Mouse (Mus musculus) kidney, adult 18-20 months (tissue): ENCODE results near the gene Loxl3.

Experiments
- DNase-seq: peaks from one replicate; pipeline ENCODE4 v3.0.0; 2021

The Loxl3 gene

DNA sequence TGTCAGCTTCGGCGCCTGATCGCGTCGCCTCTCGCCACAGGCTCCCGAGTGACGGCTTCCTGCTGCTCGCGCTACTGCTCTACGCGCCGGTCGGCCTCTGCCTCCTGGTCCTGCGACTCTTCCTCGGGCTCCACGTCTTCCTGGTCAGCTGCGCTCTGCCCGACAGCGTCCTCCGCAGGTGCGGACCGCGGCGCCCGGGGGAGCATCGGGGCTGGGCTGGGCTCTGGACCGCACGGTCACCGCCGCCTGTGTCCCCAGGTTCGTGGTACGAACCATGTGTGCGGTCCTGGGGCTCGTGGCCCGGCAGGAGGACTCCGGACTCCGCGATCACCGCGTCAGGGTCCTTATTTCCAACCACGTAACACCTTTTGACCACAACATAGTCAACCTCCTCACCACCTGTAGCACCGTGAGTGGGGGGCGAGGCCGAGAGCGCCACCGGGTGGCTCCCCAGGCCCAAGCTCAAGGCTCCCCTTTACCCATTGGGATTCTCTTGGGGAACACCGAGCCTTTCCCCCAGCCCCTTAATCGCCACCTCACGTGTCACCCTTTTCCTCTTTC is 21.0 kb downstream of the Loxl3 start, which contains the start of gene Htra2:
Htra2 (minus strand) TSS at position 403 of the 561 bp plus-strand sequence.
- DNase-seq = no peak

DNA sequence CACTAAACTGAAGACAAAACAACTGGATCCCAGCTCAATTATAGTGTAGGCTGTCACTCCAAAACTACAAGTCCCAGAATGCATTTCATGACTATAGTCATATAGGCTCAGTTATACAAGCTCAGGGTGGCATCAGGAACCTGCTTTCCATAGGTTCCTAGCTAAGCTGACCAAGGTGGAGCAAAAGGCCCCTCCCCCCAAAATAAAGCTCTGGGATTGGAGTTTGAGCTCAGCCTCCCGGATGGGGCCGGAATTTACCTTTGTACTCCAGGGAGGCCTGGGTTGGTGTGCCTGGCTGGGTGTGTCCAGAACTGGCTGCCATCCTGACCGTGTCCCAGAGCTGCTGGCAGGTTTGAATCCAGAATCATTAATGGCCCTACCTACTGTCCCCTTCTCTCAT is 23.8 kb downstream of the Loxl3 start, which contains the start of gene Dqx1:
Dqx1 (plus strand) TSS at position 55 of the 400 bp plus-strand sequence.
- peak; percentile 74 for DNase-seq

DNA sequence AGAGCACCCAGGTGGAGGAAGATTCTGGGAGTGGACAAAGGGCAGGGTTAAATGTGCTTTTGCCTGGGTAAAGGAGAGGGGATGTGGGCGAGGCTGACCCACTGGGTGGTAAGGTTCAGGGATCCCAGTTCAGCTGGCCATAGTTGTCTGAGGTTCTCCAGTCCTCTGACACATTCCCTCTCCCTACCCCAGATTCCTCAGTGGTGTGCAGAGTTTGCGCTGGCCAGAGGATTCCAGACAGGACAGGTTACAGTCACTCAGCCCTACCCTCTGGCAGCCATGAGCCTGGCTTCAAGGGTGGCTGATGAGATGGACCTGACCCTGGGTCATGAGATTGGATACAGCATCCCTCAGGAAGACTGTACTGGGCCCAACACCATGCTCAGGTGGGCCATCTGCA is 24.8 kb downstream of the Loxl3 start:
- DNase-seq = no peak

DNA sequence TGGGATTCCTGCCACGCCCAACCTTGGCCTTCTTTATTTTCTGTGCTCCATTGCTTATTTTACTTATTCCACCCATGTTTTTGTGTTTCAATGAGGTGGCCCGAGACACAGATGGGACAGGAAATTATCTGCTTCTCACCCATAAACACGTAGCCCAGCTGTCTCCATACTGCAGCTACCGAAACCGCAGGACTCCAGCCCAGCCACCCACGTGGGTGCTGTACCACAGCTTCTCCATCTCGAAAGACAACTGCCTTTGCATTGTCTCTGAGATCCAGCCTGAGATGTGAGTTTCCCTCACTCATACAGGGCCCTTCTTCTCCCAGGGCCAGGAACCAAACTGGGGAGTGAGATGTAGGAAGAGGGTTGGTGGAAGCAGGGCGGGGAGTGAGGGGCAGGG is 32.0 kb downstream of the Loxl3 start:
- DNase-seq = no peak

DNA sequence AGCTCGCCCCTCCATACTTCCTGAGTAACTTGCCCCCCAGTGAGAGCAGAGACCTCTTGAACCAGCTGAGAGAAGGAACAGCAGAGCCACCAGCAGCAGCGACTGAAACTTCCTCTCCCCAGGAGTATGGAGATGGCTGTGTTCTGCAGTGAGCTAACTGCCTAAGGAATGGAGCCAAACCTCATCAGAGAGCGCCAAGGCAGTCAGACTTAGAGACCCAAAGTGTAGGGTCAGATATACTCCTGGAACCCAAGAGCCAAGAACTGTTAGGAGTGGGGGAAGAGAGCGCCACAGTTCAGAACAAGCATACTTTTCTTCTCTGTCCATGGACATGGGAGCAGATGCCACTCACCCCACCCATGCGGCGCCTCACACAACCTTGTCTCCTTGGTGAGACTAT is 32.5 kb downstream of the Loxl3 start:
- DNase-seq = no peak

DNA sequence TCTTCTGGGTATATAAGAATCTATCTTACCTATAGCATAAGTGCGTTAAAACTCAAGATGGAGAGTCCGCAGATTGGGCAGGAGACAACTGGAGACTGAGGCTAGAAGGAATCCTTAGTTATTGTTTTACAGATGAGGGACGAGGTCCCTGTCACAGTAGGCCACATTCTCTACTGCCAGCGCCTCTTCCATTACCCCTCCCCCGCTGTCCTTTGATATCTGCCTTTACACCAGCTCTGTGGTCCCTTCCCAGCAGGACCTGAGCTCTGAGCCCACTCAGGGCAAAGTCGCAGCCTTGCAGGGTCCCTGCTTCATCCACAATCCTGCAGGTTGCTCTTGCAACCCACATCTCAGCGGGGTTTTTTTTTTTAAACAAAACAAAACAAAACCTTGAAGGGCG is 34.2 kb downstream of the Loxl3 start:
- DNase-seq = peak; percentile 11

DNA sequence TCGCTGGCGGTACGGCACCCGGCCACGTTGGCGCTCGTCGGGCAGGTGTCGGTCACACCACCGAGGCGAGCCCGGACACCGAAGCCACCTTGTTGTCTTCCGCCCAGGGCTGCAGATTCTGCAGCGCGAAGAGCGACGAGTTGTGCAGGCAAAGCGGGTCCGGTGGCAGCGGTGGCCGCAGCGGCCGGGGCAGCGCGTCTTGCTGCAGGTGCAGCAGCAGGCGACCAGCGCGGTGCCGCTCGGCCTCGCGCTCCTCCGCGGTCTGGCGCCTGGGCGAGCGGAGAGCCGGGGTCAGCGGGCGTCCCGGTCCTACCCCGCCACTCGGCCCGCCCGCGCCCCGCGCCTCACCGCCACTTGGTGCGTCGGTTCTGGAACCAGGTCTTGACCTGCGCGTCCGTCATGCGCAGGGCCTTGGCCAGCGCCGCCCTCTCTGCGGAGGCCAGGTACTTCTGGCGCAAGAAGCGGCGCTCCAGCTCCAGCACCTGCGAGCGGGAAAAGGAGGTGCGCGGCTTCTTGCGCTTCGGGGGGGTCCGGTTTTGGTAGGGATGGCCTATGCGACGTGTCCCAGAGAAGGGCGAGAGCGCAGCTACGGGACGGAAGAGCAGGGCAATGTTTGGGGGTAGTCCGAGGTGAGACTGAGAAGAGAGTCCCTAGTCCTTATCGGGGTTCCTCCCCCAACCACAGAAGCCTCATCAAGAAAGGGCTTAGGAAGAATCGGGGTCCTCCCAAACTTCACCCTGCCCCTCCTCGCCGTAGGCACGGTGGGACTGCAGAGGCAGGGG is 34.9 kb downstream of the Loxl3 start:
- peak; percentile 59 for DNase-seq

DNA sequence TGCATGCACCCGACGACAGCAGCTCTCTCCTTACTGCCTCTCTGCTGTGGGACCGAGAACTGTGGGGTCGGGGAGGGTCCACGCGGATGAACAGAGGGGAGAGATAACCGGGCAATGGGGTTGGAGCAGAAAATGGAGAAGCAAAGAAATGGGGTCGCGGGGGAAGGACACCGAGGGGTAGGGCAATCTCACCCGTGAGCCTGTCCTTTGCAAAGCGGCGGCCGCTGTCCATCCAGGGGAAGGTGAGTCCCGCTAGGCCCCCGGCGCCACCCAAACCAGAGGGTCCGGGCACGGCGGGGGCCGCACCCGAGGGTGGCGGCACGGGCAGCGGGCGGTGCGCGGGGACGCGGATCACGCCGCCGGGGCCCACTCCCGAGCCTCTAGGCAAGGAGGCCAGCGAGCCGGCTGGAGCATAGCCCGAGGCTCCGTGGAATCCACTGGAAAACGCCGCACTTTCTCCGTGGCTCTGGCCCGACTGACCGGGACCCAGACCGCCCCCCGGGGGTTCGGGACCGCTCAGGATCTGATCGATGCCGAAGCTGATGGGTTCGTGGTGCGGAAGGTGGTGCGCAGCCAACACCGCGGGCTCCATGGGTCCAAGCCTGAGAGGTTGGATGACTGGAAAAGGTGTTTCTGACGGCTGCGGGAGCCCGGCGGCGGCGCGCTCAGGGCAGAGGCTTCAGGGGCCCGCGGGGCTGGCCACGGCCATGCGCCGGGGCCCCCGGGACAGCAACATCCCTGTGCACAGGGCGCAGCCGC is 35.7 kb downstream of the Loxl3 start:
- peak; percentile 42 for DNase-seq

DNA sequence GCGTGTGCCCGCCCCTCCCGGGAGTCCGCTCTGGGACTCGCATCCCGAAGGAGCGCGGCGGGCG is 36.1 kb downstream of the Loxl3 start, which contains the start of gene Tlx2:
Tlx2 (minus strand) TSS at position 47 of the 64 bp plus-strand sequence.
- no peak for DNase-seq

DNA sequence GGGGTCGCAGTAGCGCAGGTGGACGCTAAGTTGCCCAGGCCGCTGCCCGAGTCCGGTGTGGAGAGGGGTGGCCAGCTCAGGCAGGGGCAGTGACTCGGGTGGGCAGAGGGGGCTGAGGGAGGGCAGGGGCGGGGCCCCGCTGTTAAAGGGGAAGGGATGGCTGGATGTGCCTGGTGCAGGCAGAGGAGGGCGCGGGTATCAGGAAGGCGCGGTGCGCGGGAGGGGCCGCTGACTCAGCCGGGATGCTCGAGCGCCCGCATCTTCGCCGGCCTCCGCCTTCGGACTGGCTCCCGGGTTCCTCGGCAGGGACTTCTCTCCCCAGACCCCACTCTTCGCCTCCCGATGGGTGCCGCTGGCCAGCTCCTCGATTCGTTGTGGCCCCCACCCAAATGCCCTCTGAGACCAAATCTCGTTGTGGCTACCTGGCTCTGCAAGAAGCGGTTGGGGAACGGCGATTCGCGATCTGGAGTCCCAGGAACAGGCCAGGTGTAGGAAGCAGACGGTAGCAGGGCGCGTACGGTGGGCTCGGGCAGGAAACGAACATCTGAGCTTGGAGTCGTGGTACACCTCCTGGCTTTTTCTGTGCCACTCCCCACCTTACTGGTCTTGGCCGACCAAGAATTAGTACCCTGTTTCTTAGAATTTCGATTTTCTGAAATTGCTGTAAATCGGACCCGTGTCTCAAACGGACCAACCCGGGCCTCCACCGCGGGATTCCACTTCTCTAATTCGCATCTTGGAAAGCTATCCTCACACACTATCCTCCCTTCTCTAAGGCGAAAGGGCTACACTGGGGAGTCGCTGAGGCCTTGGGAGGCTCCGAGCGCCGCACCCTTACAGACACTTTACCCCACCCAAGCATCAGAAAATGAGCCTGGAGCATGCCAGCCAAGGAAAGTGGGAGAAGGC is 36.6 kb downstream of the Loxl3 start:
- DNase-seq = peak; percentile 51

DNA sequence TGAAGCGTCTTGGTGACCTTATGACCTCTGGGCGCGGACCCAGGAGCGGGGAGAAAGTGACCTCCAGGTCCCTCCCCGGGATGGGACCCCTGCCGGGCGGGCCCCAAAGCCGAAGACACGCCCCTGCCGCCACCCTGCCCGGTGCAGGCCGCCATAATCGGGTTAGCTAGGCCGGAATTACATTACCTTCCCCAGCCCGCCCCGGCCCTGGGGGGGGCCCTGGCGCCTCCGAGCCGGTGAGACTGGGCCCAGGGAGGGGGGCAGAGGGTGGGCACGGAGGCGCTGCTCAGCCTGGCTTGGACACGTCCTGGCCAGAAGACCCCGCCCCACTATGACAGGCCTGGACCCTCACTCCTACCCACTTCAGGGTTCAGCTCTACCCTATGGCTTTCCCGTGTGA is 37.2 kb downstream of the Loxl3 start:
- no peak for DNase-seq

DNA sequence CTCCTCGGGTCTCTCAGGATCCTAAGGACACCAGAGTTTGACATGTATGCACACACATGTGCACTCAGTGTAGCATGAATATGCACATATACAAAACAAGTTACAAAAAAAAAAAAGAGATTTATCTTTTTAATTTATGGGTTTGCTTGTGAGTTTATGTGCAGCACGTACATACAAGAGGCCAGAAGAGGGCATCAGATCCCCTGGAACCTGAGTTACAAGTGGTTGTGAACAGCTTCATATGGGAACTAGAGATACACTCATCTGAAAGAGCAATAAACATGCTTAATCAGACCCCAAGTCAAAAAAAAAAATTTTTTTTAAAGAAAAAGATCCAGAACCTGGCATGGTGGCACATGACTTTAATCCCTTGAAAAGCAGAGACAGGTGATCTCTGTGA is 41.0 kb downstream of the Loxl3 start:
- DNase-seq = no peak

DNA sequence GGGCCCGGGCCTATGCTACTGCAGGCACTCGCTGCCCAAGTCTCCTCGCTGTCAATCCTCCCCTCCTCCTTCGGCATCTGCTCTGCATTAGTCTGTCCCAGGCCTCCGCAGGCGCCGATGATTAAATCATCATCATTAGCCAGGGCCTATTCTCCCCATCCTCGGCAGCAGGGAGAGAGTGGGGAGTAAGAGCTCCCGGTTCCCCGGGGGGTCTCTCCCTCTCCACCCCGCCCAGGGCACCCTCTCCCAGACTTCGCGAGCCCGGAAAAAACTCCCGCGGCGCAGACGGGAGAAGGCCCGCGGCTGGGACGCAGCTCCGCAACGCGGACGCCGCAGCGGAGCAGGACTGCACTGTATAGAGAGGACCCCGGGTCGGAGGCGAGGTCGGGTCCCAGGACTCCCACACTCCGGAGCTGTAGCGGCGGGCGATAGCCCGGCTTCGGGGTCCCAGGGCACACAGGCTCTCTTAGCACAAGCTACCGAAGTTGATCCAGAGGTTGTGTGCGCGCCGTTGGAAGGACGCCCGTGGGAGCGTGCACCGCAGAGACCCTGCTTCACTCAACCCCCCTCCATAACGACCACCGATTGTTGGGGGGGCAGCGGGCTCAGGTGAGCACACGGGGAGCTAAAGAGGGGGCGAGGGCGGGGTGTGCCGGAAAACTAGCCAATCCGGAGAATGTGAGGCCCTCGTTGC is 43.8 kb downstream of the Loxl3 start, which contains the start of gene Pcgf1:
Pcgf1 (plus strand) TSS at position 240 of the 694 bp plus-strand sequence.
- no peak for DNase-seq

DNA sequence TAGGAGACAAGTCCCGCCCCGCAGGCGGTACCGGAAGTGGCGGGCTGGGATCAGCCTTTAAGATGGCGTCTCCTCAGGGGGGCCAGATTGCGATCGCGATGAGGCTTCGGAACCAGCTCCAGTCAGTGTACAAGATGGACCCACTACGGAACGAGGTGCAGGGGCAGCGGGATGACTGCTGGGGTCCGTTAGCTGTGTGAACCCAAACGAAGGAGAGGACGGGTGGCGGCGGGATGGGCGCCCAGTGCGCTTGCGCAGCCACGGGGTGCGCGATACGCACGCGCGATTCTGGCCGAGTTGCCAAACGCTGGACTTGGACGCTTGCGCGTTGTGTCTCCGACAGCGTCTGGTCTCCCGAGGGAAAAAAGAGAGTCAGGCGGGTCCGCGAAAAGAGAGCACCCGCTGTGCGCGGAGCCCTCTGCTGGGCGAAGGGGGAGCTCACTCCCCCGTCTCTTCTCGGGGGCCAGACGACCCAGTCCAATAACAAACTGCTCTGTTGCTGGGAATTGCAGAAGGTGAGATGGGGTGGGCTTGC is 44.4 kb downstream of the Loxl3 start:
- peak; percentile 100 for DNase-seq

DNA sequence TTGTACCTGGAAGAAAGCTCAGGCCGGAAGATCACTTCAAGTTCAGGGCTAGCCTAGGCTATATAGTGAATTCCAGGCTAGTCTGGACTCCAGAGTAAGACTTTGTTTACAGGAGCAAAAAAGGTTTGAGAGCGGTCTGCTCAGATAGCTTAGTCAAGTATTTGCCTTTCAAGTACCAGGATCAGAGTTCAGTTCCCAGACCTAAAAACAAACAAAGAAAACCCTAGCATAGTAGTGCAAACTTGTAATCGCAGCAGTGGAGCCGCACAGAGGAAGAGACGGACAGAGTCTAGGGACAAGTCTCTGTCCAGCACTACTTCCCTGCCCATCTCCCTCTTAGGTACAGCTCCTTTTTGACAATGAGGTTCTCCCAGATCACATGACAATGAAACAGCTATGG is 46.2 kb downstream of the Loxl3 start:
- no peak for DNase-seq

DNA sequence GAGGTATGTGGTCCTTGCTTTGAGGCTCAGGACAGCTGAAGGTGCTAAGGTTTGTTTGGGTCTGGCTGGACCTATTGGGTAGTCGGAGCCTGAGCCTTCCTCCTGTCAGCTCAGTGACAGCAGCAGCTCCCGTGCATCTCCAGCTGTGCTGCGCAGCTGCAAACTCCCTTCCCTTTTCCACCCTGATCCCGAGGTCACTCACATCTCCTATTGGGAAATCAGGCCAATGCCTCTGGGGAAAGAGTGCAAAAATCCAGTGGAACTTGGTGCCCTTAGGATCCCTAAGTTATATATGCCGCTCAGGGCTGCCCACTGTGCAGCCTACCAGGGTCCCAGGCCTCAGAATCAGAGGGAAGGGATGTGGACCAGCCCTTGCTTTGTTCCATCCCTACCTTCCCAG is 49.5 kb downstream of the Loxl3 start:
- no peak for DNase-seq

DNA sequence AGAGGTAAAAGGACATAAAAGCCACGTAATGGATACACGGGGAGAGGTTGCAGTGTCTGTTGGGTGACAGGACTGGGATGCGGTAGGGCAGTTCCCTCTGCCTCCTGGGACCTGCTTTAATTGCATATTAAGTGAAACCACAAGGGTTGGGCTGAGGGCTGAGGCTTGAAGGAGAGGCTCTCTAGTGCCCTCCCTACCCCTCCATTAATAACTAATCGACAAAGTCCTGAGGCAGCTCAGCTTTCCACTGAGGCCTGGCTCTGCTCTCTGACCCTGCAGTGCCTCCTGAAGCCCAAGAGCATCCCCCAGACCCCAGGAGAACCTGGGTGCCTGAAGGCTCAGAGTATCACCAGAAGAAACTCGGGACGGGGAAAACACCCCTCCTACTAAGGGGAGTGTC is 50.5 kb downstream of the Loxl3 start:
- no peak for DNase-seq

DNA sequence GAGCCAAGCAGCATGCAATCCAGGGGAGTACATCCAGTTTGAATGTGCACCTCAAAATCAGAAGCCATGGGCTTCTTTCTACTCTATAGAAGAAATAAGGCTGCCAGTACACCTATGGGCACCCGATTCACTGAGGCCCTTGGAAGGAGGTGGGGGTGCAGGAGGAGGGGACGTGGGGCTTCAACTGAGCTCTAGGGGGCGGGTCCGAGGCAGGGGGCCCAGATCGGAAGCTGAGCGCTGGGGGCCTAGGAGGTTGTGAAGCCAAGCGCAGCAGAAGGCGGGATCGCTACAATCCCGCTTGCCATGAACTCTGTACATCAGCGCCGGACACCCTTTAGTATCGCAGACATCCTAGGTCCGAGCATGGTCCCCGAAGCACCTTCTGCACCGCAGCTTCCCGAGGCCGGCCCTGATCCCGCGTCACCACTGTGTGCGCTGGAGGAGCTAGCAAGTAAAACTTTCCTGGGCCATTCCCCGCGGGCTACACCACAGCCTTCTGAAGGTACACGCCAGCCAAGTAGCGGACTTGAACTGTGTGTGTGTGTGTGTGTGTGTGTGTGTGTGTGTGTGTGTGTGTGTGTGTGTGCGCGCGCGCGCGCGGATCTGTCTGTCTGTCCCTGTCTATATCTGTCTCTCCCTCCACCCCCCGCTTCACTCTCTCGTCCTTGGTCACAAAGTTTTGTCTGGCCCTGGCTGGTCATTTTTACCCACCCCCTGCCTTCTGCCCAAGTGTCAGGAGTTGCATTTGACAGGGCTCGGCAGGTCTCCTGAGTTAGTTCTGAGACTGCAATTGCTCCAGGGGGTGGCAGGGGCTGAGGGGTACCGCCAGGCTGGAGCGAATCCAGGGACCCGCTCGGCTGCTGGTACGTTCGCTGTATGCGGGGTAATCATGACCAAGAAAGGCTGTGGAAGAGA is 52.4 kb downstream of the Loxl3 start, which contains the start of gene Lbx2:
Lbx2 (plus strand) TSS at position 247 of the 915 bp plus-strand sequence.
- peak; percentile 13 for DNase-seq

DNA sequence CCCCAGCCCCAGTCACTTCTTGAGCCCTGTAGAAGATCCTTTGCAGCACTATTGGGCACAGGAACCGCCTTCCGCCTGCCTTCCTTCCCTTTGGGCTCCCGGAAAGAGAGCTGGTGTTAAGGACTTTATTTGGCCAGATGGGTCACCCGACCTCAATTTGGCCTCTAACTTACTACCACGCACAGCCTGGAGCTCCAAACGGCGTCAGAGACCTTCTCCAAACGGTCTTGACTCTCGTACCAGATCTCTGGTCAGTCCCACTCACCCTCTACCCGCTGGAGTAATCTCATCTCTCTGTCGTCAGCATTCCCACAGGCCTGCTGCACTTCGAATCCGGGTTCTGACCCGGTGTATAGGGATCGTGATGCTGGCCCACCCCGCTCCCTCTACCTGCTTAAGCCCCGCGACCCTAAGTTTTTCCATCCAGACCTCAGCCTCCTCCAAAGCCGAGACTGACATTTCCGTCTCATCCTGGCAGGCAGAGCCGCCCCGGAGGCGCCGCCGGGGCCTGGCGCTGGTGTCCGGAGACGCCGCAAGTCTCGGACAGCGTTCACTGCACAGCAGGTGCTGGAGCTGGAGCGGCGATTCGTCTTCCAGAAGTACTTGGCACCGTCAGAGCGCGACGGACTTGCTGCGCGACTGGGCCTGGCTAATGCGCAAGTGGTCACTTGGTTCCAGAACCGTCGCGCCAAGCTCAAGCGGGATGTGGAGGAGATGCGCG is 53.4 kb downstream of the Loxl3 start:
- peak; percentile 52 for DNase-seq

DNA sequence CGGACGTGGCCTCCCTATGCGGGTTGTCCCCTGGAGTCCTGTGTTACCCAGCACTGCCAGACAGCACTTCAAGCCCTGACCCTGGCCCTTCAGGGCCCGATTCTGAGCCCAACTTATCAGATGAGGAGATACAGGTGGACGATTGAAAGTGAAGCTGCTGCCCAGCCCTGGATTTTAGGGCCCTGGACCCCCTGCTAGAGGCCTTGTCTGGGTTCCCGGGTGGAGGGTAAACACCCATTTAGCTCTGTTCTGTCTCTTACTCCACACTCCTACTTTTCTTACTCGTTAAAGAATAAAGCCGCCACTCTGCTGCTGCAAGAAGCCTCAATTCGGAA is 53.9 kb downstream of the Loxl3 start:
- no peak for DNase-seq
